Mouse (Mus musculus) macrophage (primary cell): ENCODE data around the gene Gpr146. TPM values are rescaled to one million over a fixed set of nuclear protein-coding genes. Genes with fewer than 3 reads are reported as not detected.

Experiments used
- H3K27ac ChIP-seq: fragments of 350-480 bp; formaldehyde crosslinking; 2 replicates; pipeline ENCODE4 v1.9.0; 2021
- H3K36me3 ChIP-seq: fragments of 350-480 bp; formaldehyde crosslinking; 2 replicates; pipeline ENCODE4 v1.9.0; 2021; ENCODE audit errors: inconsistent target
- H3K4me3 ChIP-seq: fragments of 350-480 bp; formaldehyde crosslinking; 2 replicates; pipeline ENCODE4 v1.9.0; 2021; ENCODE audit errors: inconsistent target
- H3K79me2 ChIP-seq: fragments of 350-480 bp; formaldehyde crosslinking; 2 replicates; pipeline ENCODE4 v1.9.0; 2021; ENCODE audit errors: inconsistent target
- WGBS: methylation state at CpG from one replicate; pipeline ENCODE4 v1.1.7; 2026; ENCODE audit warnings: inconsistent platforms; ENCODE audit not compliant: missing documents; 5-methylcytosine and 5-hydroxymethylcytosine counted together
- polyA plus RNA-seq: library from polyadenylated mRNA; stranded (reverse); fragments of 250-400 nt; gene quantifications from 3 replicates; pipeline ENCODE4 v1.2.4, GENCODE M21; 2018; ENCODE audit warnings: inconsistent platforms

Gpr146 gene
- polyA plus RNA-seq, 1 experiment from 2014 or later = 20.6 TPM

GRCm38 (mm10) chr5:139409412-139409811 is 31.9 kb downstream of the Gpr146 start:
- Histone ChIP-seq H3K27ac (peak overlapping the region; percentile 97), H3K4me3 (no peak overlapping the region), H3K36me3 (peaks cover 3% of the 10 kb centered on the region; the same call in 1 of the 2 replicates), H3K79me2 (peaks cover 44% of the 10 kb centered on the region)
- WGBS = 44% methylated on average over 12 of the region's 12 CpGs

- Histone ChIP-seq H3K36me3 (peaks cover 9% of the 10 kb centered on the region; the same call in 1 of the 2 replicates), H3K4me3 (no peak overlapping the region), H3K79me2 (peaks cover 41% of the 10 kb centered on the region), H3K27ac (peak overlapping the region; percentile 97)
- WGBS = 98% methylated on average over 4 of the region's 4 CpGs
Observed at GRCm38 (mm10) chr5:139410056-139410455, 32.6 kb downstream of the Gpr146 start.

DNA sequence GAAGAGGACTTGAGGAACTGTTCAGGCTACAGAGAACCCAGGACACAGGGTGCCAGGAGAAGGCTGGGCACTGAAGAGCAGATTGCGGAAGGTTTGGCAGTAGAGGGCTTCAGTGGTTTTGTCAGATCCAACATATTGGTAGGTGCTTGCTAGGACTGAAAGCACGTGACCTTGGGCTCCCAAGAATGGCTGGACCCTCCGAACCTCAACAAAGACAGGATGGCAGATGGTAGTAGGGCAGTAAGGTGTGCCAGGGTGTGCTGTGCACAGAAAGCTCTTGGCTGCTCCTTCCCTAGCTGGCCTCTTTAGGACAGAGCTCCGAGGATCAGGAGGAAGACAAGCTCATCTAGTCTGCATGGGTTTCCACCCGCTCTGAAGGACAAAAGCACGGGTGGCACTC is 33.6 kb downstream of the Gpr146 start:
- H3K79me2 ChIP-seq = peaks cover 41% of the 10 kb centered on the region
- H3K27ac ChIP-seq = no peak overlapping the region
- H3K36me3 ChIP-seq = peaks cover 12% of the 10 kb centered on the region; the same call in 1 of the 2 replicates
- WGBS = 88% methylated on average over 4 of the region's 6 CpGs
- no peak overlapping the region for H3K4me3 ChIP-seq

- WGBS = 83% methylated on average over 15 of the region's 15 CpGs
- no peak overlapping the region for H3K27ac ChIP-seq
- peaks cover 40% of the 10 kb centered on the region for H3K79me2 ChIP-seq
- peaks cover 12% of the 10 kb centered on the region; the same call in 1 of the 2 replicates for H3K36me3 ChIP-seq
- H3K4me3 ChIP-seq = no peak overlapping the region
Observed at GRCm38 (mm10) chr5:139411665-139412314, 34.3 kb downstream of the Gpr146 start.

DNA sequence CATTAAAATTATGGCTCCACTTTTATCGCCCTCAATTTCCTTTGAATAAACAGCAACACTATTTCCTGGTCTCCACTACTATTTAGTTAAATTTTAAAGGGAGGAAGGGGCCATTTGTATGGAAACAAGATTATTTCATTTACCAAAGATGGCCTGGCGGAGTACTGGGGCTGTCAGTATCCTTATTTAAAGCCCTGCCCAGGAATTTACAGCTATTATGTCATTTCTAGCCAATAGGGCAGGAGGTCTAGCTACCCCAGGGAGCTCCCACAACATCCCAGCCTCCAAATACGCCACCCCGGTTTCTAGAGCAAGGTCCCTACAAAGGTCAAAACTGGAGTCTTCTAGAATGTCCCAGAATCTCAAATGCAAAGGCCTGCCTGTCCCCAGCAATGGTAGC is 36.0 kb downstream of the Gpr146 start:
- 95% methylated on average over 4 of the region's 4 CpGs for WGBS
- H3K79me2 ChIP-seq = peaks cover 26% of the 10 kb centered on the region; the same call in 1 of the 2 replicates
- no peak overlapping the region for H3K27ac ChIP-seq
- H3K4me3 ChIP-seq = no peak overlapping the region
- H3K36me3 ChIP-seq = peaks cover 12% of the 10 kb centered on the region; the same call in 1 of the 2 replicates

- 91% methylated on average over 5 of the region's 5 CpGs for WGBS
- peaks cover 12% of the 10 kb centered on the region; the same call in 1 of the 2 replicates for H3K36me3 ChIP-seq
Observed at GRCm38 (mm10) chr5:139415001-139415400, 37.5 kb downstream of the Gpr146 start.

GRCm38 (mm10) chr5:139416942-139417341 is 39.4 kb downstream of the Gpr146 start:
- Histone ChIP-seq H3K79me2 (peaks cover under 1% of the 10 kb centered on the region; the same call in 1 of the 2 replicates), H3K27ac (no peak overlapping the region), H3K36me3 (peaks cover 12% of the 10 kb centered on the region; the same call in 1 of the 2 replicates), H3K4me3 (no peak overlapping the region)
- WGBS = 100% methylated on average over 4 of the region's 4 CpGs

More at GRCm38 (mm10) chr5:139415001-139415400, 37.5 kb downstream of the Gpr146 start:
- Histone ChIP-seq H3K4me3 (no peak overlapping the region), H3K27ac (no peak overlapping the region), H3K79me2 (peaks cover 20% of the 10 kb centered on the region; the same call in 1 of the 2 replicates)

GRCm38 (mm10) chr5:139417480-139417879 is 40.0 kb downstream of the Gpr146 start:
- H3K27ac ChIP-seq = no peak overlapping the region
- peaks cover 12% of the 10 kb centered on the region; the same call in 1 of the 2 replicates for H3K36me3 ChIP-seq
- no peaks in the 10 kb centered on the region; the same call in 1 of the 2 replicates for H3K79me2 ChIP-seq
- no peak overlapping the region for H3K4me3 ChIP-seq
- 94% methylated on average over 3 of the region's 3 CpGs for WGBS

GRCm38 (mm10) chr5:139418110-139418509 is 40.6 kb downstream of the Gpr146 start:
- H3K36me3 ChIP-seq = peaks cover 12% of the 10 kb centered on the region; the same call in 1 of the 2 replicates
- no peak overlapping the region for H3K27ac ChIP-seq
- no peaks in the 10 kb centered on the region for H3K79me2 ChIP-seq
- H3K4me3 ChIP-seq = no peak overlapping the region
- 52% methylated on average over 2 of the region's 2 CpGs for WGBS

GRCm38 (mm10) chr5:139418633-139419032 is 41.1 kb downstream of the Gpr146 start:
- WGBS = 35% methylated on average over 3 of the region's 3 CpGs

DNA sequence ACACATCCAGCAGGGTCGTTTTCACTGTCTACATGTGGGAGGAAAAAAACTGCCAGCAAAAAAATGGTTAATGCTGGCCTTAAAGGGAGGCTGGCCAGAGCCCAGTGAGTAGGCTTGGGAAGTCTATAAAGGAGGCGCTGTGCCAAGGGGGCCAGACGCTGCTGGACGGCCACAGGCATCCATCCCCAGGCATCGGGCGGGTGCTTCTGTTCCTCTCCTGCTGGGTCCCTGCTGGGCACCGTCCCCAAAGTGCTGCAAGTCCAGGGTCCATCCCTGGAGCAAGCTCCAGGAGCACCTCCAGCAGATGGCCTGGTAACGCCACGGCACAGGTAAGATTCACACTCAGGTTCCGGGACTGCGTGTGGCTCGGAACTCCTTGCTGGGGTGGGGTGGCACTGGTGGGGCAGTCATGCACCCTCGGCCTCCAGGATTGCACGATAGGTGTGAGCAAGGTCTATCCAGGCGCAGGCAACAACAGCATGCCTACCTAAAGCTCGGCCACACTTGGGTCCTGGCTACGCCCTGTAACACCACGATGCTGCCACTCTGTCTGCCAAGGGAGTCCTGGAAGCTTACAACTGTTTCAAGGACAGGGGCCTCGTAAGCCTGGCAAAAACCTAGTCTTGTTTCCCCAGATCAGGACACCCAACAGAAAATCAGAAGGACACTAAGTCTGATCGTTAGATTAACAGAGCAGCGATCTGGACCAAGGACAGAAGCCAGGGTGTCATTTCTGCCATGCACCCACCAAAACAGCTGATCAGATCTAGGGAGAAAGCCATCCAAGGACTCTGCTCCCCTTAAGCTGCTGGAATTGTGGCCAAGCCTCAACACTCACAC is 45.7 kb downstream of the Gpr146 start, which contains the start of gene Gper1:
Gene Gper1 (plus strand): TSS at position 126 of the 840 bp plus-strand sequence.
- H3K27ac ChIP-seq = no peak within 1 kb of the TSS
- H3K36me3 ChIP-seq = no peaks in the 10 kb centered on the region
- 95% methylated on average over 19 of the region's 21 CpGs for WGBS
- H3K79me2 ChIP-seq = no peaks in the 10 kb centered on the region
- no peak within 1 kb of the TSS for H3K4me3 ChIP-seq

More at GRCm38 (mm10) chr5:139418633-139419032, 41.1 kb downstream of the Gpr146 start:
- peaks cover 12% of the 10 kb centered on the region; the same call in 1 of the 2 replicates for H3K36me3 ChIP-seq
- no peaks in the 10 kb centered on the region for H3K79me2 ChIP-seq
- no peak overlapping the region for H3K27ac ChIP-seq
- H3K4me3 ChIP-seq = no peak overlapping the region

DNA sequence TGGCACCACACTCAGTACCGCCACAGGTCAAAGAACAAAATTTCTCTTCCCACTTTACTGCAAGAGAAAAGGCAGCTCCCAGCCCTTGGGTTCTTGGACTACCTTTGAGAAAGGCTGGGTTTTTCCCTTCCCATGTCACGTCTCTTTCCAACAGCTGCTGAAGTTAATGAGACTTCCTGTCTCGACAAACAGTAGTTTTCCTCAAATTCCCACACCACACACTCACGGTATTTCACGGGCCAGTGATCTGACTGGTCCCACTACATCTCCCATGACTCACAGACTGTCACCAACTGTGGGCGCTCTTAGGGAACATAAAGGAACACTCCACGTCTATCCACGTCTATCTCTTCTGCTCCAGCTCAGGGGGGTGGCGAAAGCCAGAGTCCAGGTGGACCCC is 47.7 kb downstream of the Gpr146 start:
- Histone ChIP-seq H3K27ac (no peak overlapping the region), H3K79me2 (no peaks in the 10 kb centered on the region), H3K36me3 (no peaks in the 10 kb centered on the region), H3K4me3 (no peak overlapping the region)
- 95% methylated on average over 8 of the region's 9 CpGs for whole genome bisulfite sequencing

DNA sequence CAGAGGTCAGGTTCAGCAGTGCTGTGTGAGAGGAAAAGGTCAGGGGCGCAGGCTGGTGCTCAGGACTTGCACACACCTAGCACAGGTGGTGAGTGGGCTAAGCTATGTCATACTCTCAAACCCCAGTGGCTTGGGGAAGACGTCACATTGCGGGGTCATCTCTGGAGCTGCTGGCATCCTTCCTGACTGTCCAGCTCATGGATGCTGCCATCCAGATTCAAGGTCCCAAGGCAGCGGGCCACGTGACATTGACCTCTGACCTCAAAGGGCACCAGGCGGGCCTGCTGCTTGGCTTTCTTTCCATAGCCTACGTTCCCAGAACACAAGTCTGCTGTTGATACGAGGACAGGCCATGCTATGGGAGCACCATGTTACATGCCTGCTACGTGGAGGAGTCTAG is 49.5 kb downstream of the Gpr146 start:
- Histone ChIP-seq H3K79me2 (no peaks in the 10 kb centered on the region), H3K27ac (no peak overlapping the region), H3K4me3 (no peak overlapping the region), H3K36me3 (no peaks in the 10 kb centered on the region)
- WGBS = 97% methylated on average over 9 of the region's 9 CpGs

DNA sequence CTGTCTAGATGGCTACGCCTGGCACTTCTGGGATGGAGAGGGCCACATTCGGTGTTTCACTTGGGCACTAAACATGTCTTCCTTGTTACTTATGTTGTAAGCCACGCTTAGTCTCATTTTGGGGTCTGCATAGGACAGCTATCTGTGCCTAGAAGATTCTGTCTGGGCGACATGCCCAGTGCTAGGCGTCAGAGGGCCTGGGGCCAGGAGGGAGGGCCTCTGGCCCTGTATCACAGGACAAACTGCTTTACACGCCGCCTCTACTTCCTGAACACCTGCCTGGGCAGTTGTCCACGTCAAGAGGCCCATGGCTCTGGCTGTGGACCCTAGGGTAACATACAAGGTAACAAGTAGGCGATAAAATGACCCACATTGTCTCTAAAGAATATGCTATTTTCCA is 50.5 kb downstream of the Gpr146 start:
- no peaks in the 10 kb centered on the region for H3K36me3 ChIP-seq

More for the DNA sequence above, 50.5 kb downstream of the Gpr146 start:
- Histone ChIP-seq H3K79me2 (no peaks in the 10 kb centered on the region), H3K27ac (no peak overlapping the region), H3K4me3 (no peak overlapping the region)
- 84% methylated on average over 9 of the region's 9 CpGs for WGBS
